Mouse (Mus musculus): ENCODE measurements around the gene Atp2a1. TPM values are rescaled to one million over a fixed set of nuclear protein-coding genes. Genes with fewer than 3 reads are reported as not detected.

The Atp2a1 gene
- polyA plus RNA-seq, 2 experiments, result 0.16 TPM; not detected in 1

DNA sequence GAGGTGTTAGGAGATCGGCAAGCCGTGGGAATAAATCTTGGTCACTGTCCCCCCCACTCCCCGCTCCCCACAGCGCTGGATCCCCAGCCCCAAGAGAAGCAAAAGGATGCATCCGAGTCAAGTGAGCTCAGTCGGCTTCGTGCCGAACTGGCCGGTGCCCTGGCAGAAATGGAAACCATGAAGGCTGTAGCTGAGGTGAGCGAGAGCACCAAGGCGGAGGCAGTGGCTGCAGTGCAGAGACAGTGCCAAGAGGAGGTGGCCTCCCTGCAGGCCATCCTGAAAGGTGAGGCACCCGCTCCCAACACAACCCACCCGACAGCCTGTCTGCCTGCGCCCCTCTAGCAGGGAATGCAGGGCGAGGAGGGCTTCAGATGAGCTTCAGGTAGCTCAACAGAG lies 33.4 kb downstream of the Atp2a1 start:
- Histone ChIP-seq H3K4me2 (ENCODE audit: low read depth) (peak overlapping the region; percentile 96), H3K27me3 (ENCODE audit: control insufficient read depth, insufficient read depth, low read length) (no peaks in the 10 kb centered on the region), H3K4me1 (replicated peaks; ENCODE audit: control insufficient read depth in 2 of 2, insufficient read depth in 2 of 2, low read length in 1 of 2) (peaks cover 7 to 13% of the 10 kb centered on the region in 2 experiments), H3K27ac (no peak overlapping the region), H3K9me3 (ENCODE audit: control insufficient read depth, low read length) (no peaks in the 10 kb centered on the region), H3K9ac (replicated peaks) (no peak overlapping the region), H3K4me3 (ENCODE audit: insufficient read depth in 1 of 2, low read depth in 2 of 2, low read length in 2 of 2) (peak overlapping the region; percentile 70 to 71), H3K36me3 (replicated peaks; ENCODE audit: control insufficient read depth, insufficient read depth, low read depth) (no peaks in the 10 kb centered on the region)
- DNase-seq (ENCODE audit: low read depth in 3 of 3, low spot score in 3 of 3) (no peak), ATAC-seq (ENCODE audit: insufficient read depth) (no peak)
- 34% methylated on average over 15 of the region's 15 CpGs for WGBS (ENCODE audit: insufficient replicate concordance)
- no peak for TF ChIP-seq EP300 (IDR thresholded peaks at IDR 0.05; ENCODE audit: low read depth)
- TF ChIP-seq CTCF (IDR thresholded peaks at IDR 0.05; ENCODE audit: low read depth), result no peak

DNA sequence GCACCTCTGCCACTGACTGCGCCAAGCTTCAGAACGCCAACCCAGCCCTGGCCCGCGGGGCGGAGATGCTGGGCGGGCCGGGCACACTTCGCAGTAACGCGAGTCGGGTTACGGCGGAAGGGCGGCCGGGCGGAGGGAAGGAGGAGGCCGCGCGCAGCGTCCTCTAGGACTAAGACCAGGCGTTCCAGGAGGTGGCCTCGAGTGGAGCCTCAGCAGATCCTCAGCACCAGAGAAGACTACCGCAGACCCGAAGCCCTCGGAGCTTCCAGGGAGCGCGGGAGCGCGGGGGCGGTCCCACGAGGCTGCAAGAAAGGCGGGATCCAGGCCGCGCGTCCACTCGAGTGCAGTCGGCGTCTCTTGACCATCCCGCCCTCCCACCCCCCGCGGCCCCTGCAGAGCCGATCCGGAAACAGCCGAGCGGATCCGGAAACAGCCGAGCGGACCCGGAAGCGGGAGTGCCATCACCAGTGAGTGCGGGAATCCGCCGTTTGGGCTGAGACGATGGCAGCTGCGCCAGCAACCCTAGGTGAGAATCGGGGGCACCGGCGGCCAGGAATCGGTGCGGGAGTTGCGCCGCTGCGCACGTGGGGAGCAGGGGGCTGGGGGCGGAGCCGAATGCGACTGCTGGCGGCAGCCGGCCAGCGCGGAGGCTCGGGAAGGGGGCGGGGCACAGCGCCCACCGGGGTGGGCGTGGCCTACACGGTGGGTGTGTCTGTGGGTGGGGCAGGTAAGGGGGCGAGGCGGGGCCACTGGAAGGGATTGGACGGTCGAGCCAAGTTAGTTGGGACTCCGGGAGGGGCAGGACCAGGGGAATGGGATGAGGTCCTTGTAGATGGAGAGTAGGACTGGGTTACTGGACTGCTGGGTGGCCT lies 34.0 kb downstream of the Atp2a1 start, which contains the start of gene Rabep2:
TSS of gene Rabep2 (plus strand) at position 129 of the 872 bp plus-strand sequence.
- peak within 1 kb of the TSS; percentile 47 for H3K27ac ChIP-seq
- TF ChIP-seq EP300 (IDR thresholded peaks at IDR 0.05; ENCODE audit: low read depth) (no peak), CTCF (IDR thresholded peaks at IDR 0.05; ENCODE audit: low read depth) (no peak)
- ATAC-seq (ENCODE audit: insufficient read depth), result peak; percentile 85
- H3K9ac ChIP-seq (replicated peaks), result peak within 1 kb of the TSS; percentile 72
- H3K36me3 ChIP-seq (replicated peaks; ENCODE audit: control insufficient read depth, insufficient read depth, low read depth), result no peaks in the 10 kb centered on the region
- H3K27me3 ChIP-seq (ENCODE audit: control insufficient read depth, insufficient read depth, low read length), result no peaks in the 10 kb centered on the region
- no peaks in the 10 kb centered on the region for H3K9me3 ChIP-seq (ENCODE audit: control insufficient read depth, low read length)
- WGBS (ENCODE audit: insufficient replicate concordance), result under 1% methylated on average over 82 of the region's 82 CpGs
- peak within 1 kb of the TSS; percentile 96 for H3K4me2 ChIP-seq (ENCODE audit: low read depth)
- H3K4me3 ChIP-seq (ENCODE audit: insufficient read depth in 1 of 2, low read depth in 2 of 2, low read length in 2 of 2), result peak within 1 kb of the TSS; percentile 70 to 71
- peak; percentile 60 to 62 (median 61) for DNase-seq (ENCODE audit: low read depth in 3 of 3, low spot score in 3 of 3)
- peaks cover 7 to 13% of the 10 kb centered on the region in 2 experiments for H3K4me1 ChIP-seq (replicated peaks; ENCODE audit: control insufficient read depth in 2 of 2, insufficient read depth in 2 of 2, low read length in 1 of 2)

DNA sequence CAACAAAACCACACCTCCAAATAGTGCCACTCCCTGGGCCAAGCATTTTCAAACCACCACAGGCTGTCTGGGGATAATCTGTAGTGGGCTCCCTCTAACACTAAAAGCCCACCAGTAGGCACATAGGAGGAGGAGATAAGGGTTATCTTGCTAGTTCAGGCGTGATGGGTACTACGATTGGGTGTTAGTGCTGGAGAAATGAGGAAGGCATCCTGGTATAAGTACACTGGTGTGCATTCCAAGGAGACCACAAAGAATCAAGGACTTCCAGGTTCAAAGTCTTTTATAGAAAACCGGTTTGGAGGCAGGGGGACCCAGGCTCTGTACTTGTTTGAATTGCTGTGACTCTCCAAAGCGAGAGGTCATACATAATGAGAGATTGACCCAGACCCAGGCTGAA lies 34.8 kb downstream of the Atp2a1 start:
- TF ChIP-seq CTCF (IDR thresholded peaks at IDR 0.05; ENCODE audit: low read depth) (no peak), EP300 (IDR thresholded peaks at IDR 0.05; ENCODE audit: low read depth) (peak; percentile 54; the same call in 1 of the 2 replicates)

DNA sequence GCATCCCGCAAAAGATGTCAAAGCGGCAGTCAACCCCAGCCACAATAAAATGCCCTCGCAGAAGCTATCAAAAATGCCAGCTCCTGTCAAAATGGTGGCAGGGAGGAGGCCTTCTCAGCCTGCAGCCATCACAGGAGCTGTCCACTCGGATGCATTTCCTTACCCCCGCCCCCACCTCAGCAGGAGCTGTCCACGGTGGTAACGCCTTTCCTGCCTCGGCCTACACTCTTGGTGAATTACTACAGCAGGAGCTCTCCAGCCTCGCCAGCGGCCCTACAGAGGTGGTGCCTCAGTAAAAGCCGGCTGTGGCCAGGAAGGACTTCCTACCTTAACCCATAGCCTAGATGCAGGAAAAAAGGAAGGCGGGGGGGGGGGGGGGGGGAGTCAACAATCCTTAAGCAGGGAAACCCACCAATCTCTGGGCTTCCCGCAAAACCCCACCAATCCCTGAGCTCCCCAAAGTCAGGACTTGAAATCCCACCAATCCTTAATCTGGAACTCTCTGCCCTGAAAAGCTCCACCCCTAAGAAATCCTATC lies 35.5 kb downstream of the Atp2a1 start:
- peaks cover 7 to 13% of the 10 kb centered on the region in 2 experiments for H3K4me1 ChIP-seq (replicated peaks; ENCODE audit: control insufficient read depth in 2 of 2, insufficient read depth in 2 of 2, low read length in 1 of 2)
- TF ChIP-seq CTCF (IDR thresholded peaks at IDR 0.05; ENCODE audit: low read depth) (no peak), EP300 (IDR thresholded peaks at IDR 0.05; ENCODE audit: low read depth) (no peak)
- WGBS (ENCODE audit: insufficient replicate concordance), result 52% methylated on average over 12 of the region's 13 CpGs
- H3K36me3 ChIP-seq (replicated peaks; ENCODE audit: control insufficient read depth, insufficient read depth, low read depth), result no peaks in the 10 kb centered on the region
- no peak overlapping the region for H3K27ac ChIP-seq
- no peaks in the 10 kb centered on the region for H3K9me3 ChIP-seq (ENCODE audit: control insufficient read depth, low read length)
- H3K27me3 ChIP-seq (ENCODE audit: control insufficient read depth, insufficient read depth, low read length), result no peaks in the 10 kb centered on the region
- no peak overlapping the region for H3K4me3 ChIP-seq (ENCODE audit: insufficient read depth in 1 of 2, low read depth in 2 of 2, low read length in 2 of 2)
- H3K4me2 ChIP-seq (ENCODE audit: low read depth), result no peak overlapping the region
- no peak for DNase-seq (ENCODE audit: low read depth in 3 of 3, low spot score in 3 of 3)
- no peak for ATAC-seq (ENCODE audit: insufficient read depth)
- no peak overlapping the region for H3K9ac ChIP-seq (replicated peaks)

More for the DNA sequence above, 34.8 kb downstream of the Atp2a1 start:
- peak overlapping the region; percentile 70 to 71 for H3K4me3 ChIP-seq (ENCODE audit: insufficient read depth in 1 of 2, low read depth in 2 of 2, low read length in 2 of 2)
- H3K27me3 ChIP-seq (ENCODE audit: control insufficient read depth, insufficient read depth, low read length), result no peaks in the 10 kb centered on the region
- H3K9ac ChIP-seq (replicated peaks), result peak overlapping the region; percentile 72
- H3K27ac ChIP-seq, result no peak overlapping the region
- H3K36me3 ChIP-seq (replicated peaks; ENCODE audit: control insufficient read depth, insufficient read depth, low read depth), result no peaks in the 10 kb centered on the region
- peak overlapping the region; percentile 96 for H3K4me2 ChIP-seq (ENCODE audit: low read depth)
- peaks cover 7 to 13% of the 10 kb centered on the region in 2 experiments for H3K4me1 ChIP-seq (replicated peaks; ENCODE audit: control insufficient read depth in 2 of 2, insufficient read depth in 2 of 2, low read length in 1 of 2)
- DNase-seq (ENCODE audit: low read depth in 3 of 3, low spot score in 3 of 3) (peak; percentile 35 to 53 (median 46)), ATAC-seq (ENCODE audit: insufficient read depth) (peak; percentile 34)
- WGBS (ENCODE audit: insufficient replicate concordance), result 6% methylated on average over 4 of the region's 4 CpGs
- no peaks in the 10 kb centered on the region for H3K9me3 ChIP-seq (ENCODE audit: control insufficient read depth, low read length)

DNA sequence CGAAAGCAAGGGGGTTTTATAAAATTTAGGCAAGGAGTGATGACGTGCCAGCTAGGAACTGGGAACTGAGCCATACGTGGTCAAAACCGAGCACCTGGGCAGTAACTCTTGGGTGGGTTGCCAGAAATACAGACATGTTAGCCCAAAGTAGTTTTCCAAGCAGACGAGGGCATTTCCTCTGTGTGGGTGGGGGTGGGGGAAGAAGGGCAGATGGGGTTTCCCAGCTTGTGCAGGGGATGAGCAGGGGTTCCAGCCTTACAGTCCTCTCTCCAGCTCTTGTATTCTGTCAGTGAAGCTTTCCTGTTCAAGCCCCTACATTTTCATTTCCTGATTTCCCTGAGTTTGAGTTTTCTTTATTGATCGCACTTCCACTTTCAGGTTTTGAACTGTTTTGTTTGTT lies 38.7 kb downstream of the Atp2a1 start:
- no peaks in the 10 kb centered on the region for H3K9me3 ChIP-seq (ENCODE audit: control insufficient read depth, low read length)
- no peak overlapping the region for H3K27ac ChIP-seq
- DNase-seq (ENCODE audit: low read depth in 3 of 3, low spot score in 3 of 3) (no peak), ATAC-seq (ENCODE audit: insufficient read depth) (no peak)
- H3K4me2 ChIP-seq (ENCODE audit: low read depth), result no peak overlapping the region
- H3K36me3 ChIP-seq (replicated peaks; ENCODE audit: control insufficient read depth, insufficient read depth, low read depth), result no peaks in the 10 kb centered on the region
- no peak overlapping the region for H3K9ac ChIP-seq (replicated peaks)
- WGBS (ENCODE audit: insufficient replicate concordance), result 67% methylated on average over 6 of the region's 6 CpGs
- H3K27me3 ChIP-seq (ENCODE audit: control insufficient read depth, insufficient read depth, low read length), result no peaks in the 10 kb centered on the region
- no peak overlapping the region for H3K4me3 ChIP-seq (ENCODE audit: insufficient read depth in 1 of 2, low read depth in 2 of 2, low read length in 2 of 2)
- H3K4me1 ChIP-seq (replicated peaks; ENCODE audit: control insufficient read depth in 2 of 2, insufficient read depth in 2 of 2, low read length in 1 of 2), result peaks cover 7 to 9% of the 10 kb centered on the region in 2 experiments
- no peak for TF ChIP-seq CTCF (IDR thresholded peaks at IDR 0.05; ENCODE audit: low read depth)
- TF ChIP-seq EP300 (IDR thresholded peaks at IDR 0.05; ENCODE audit: low read depth), result no peak
